8 mouse cellular contexts compared by ENCODE assay signal in genomic region chr7:47132180-47132930, GRCm38 (mm10). TPM values are rescaled to one million over a fixed set of nuclear protein-coding genes. Genes with fewer than 3 reads are reported as not detected.
DNase-seq lines count a peak whose midpoint lies in the region; ATAC-seq and TF ChIP-seq lines count a peak whose summit lies in the region.

No protein-coding gene starts in this region.

- H3K27ac ChIP-seq in kidney, adult 2 months (ENCODE audit: insufficient read depth, low read depth, low read length) = no peak overlapping the region
- H3K27ac ChIP-seq in forebrain, embryonic 14.5 days (ENCODE audit: low read depth, low read length) = peak overlapping the region; percentile 80
- H3K27ac ChIP-seq in kidney, embryonic 16.5 days (ENCODE audit: low read length) = no peak overlapping the region
- H3K27ac ChIP-seq in liver, embryonic 13.5 days = no peak overlapping the region

- H3K4me2 ChIP-seq in forebrain, embryonic 14.5 days (ENCODE audit: low read length) = peak overlapping the region; percentile 78
- peak overlapping the region; percentile 99 for H3K4me2 ChIP-seq in kidney, embryonic 16.5 days (replicated peaks; ENCODE audit: low read depth, low read length)
- H3K4me2 ChIP-seq in liver, embryonic 13.5 days = peak overlapping the region; percentile 66

- peak; percentile 89 for ATAC-seq in forebrain, embryonic 14.5 days
- peak; percentile 68 for ATAC-seq in kidney, embryonic 16.5 days (ENCODE audit: low FRiP score, low TSS enrichment)
- no peak for ATAC-seq in liver, embryonic 13.5 days (ENCODE audit: low read depth)
- ATAC-seq in inflammation-experienced regulatory T-cells, adult 6 months = no peak

- DNase-seq in kidney, adult 2 months = no peak
- DNase-seq in kidney, postnatal 25 days = no peak
- DNase-seq in cerebellum, adult 11-12 months = peak; percentile 41
- peak; percentile 82 for DNase-seq in forebrain, embryonic 14.5 days (ENCODE audit: low spot score)
- no peak for DNase-seq in liver, embryonic 13.5 days
- peak; percentile 23 for DNase-seq in retina, postnatal 7 days (ENCODE audit: low read depth, low spot score)

- H3K4me1 ChIP-seq in kidney, adult 2 months (ENCODE audit: control insufficient read depth, insufficient read depth, low read length) = 0 out of 2 replicates have a peak, but pooled peaks cover 7% of the 10 kb centered on the region
- no peaks in the 10 kb centered on the region for H3K4me1 ChIP-seq in forebrain, embryonic 14.5 days (ENCODE audit: control insufficient read depth, insufficient read depth, low read length)
- H3K4me1 ChIP-seq in kidney, embryonic 16.5 days (ENCODE audit: insufficient read depth, low read length) = peaks cover 12% of the 10 kb centered on the region; the same call in 1 of the 2 replicates
- peaks cover 7% of the 10 kb centered on the region for H3K4me1 ChIP-seq in liver, embryonic 13.5 days (replicated peaks)

- 2% methylated on average over 65 of the region's 65 CpGs for WGBS in kidney, adult 2 months
- WGBS in forebrain, embryonic 14.5 days = under 1% methylated on average over 64 of the region's 65 CpGs
- under 1% methylated on average over 65 of the region's 65 CpGs for WGBS in kidney, embryonic 16.5 days
- WGBS in liver, embryonic 13.5 days (ENCODE audit: insufficient replicate concordance) = under 1% methylated on average over 64 of the region's 65 CpGs

- H3K9me3 ChIP-seq in forebrain, embryonic 14.5 days (replicated peaks; ENCODE audit: control insufficient read depth, low read length) = no peaks in the 10 kb centered on the region
- H3K9me3 ChIP-seq in kidney, embryonic 16.5 days (ENCODE audit: low read length) = no peaks in the 10 kb centered on the region
- no peaks in the 10 kb centered on the region for H3K9me3 ChIP-seq in liver, embryonic 13.5 days (replicated peaks)

- H3K36me3 ChIP-seq in kidney, adult 2 months (ENCODE audit: control insufficient read depth, insufficient read depth, low read length) = no peaks in the 10 kb centered on the region
- no peaks in the 10 kb centered on the region for H3K36me3 ChIP-seq in forebrain, embryonic 14.5 days (ENCODE audit: control insufficient read depth, insufficient read depth, low read length)
- H3K36me3 ChIP-seq in kidney, embryonic 16.5 days (ENCODE audit: insufficient read depth, low read length) = no peaks in the 10 kb centered on the region
- H3K36me3 ChIP-seq in liver, embryonic 13.5 days = no peaks in the 10 kb centered on the region

- no peak for TF ChIP-seq POLR2A in kidney, adult 2 months (IDR thresholded peaks at IDR 0.05; ENCODE audit: low read depth, low read length)

- no peak for TF ChIP-seq CTCF in kidney, adult 2 months (conservative IDR thresholded peaks at IDR 0.05; ENCODE audit: insufficient read depth, insufficient read length, low read depth, low read length)

- peak overlapping the region; percentile 88 for H3K9ac ChIP-seq in forebrain, embryonic 14.5 days (ENCODE audit: low read length)
- peak overlapping the region; percentile 50; the same call in 1 of the 2 replicates for H3K9ac ChIP-seq in kidney, embryonic 16.5 days (replicated peaks; ENCODE audit: low read length)
- no peak overlapping the region for H3K9ac ChIP-seq in liver, embryonic 13.5 days

- no peaks in the 10 kb centered on the region for H3K27me3 ChIP-seq in kidney, adult 2 months (replicated peaks; ENCODE audit: control insufficient read depth, insufficient read depth, low read length)
- peaks cover 19% of the 10 kb centered on the region; the same call in 1 of the 2 replicates for H3K27me3 ChIP-seq in forebrain, embryonic 14.5 days (replicated peaks; ENCODE audit: control insufficient read depth, insufficient read depth, low read length)
- H3K27me3 ChIP-seq in kidney, embryonic 16.5 days (ENCODE audit: insufficient read depth, low read length) = peaks cover 53% of the 10 kb centered on the region
- peaks cover 66% of the 10 kb centered on the region for H3K27me3 ChIP-seq in liver, embryonic 13.5 days

- H3K4me3 ChIP-seq in kidney, adult 2 months (ENCODE audit: insufficient read depth, low read depth, low read length) = peak overlapping the region; percentile 0; the same call in 1 of the 2 replicates
- H3K4me3 ChIP-seq in forebrain, embryonic 14.5 days (ENCODE audit: low read depth, low read length) = peak overlapping the region; percentile 71
- peak overlapping the region; percentile 63 for H3K4me3 ChIP-seq in kidney, embryonic 16.5 days (ENCODE audit: low read length)
- peak overlapping the region; percentile 49 for H3K4me3 ChIP-seq in liver, embryonic 13.5 days (replicated peaks)

RNA-seq across cellular contexts. Expression of gene Ptpn5, which starts 1.1 kb away (rescaled TPM):
- 0.61 and 0.79 TPM in 2 replicates for polyA plus RNA-seq in kidney, adult 2 months (2012; rRNA removed)
- 53.4 and 65.6 TPM in 2 replicates for polyA plus RNA-seq in forebrain, embryonic 14.5 days (2014; fragmentation: Nextera tagmentation; extraction: Ambion mirVana)
- 0.89 and 0.90 TPM in 2 replicates for polyA plus RNA-seq in kidney, embryonic 16.5 days (2015; fragmentation: Nextera tagmentation; extraction: Ambion mirVana)
- 0.05 and 0.10 TPM in 2 replicates for polyA plus RNA-seq in liver, embryonic 13.5 days (2015; fragmentation: Nextera tagmentation; extraction: Ambion mirVana)
- 10 to 100 TPM in 2 of 3 experiments, 1 to 10 TPM in 1; 8.8 to 16.0 (median 11.1) TPM for polyA plus RNA-seq in inflammation-experienced regulatory T-cells, adult 6 months (2017; shearing (Covaris generic))

Comparison
In these comparisons a context has a peak if more than half of its experiments do, and no peak if none do; other contexts are left out.
1. DNase-seq: peak in cerebellum, adult 11-12 months (single experiment), forebrain, embryonic 14.5 days (single experiment) and retina, postnatal 7 days (single experiment); none in kidney, adult 2 months (single experiment), kidney, postnatal 25 days (0 of 2) and liver, embryonic 13.5 days (single experiment).
2. H3K4me3 ChIP-seq: peak in every context shown above with its lines; median percentile 71 in forebrain, embryonic 14.5 days; 63 in kidney, embryonic 16.5 days; 49 in liver, embryonic 13.5 days; 0 in kidney, adult 2 months.
3. ATAC-seq: peak in forebrain, embryonic 14.5 days (single experiment) and kidney, embryonic 16.5 days (single experiment); none in liver, embryonic 13.5 days (single experiment) and inflammation-experienced regulatory T-cells, adult 6 months (single experiment).
4. Peak in every context shown above with its lines, with median percentiles within 50 percentile points of each other: H3K4me2 ChIP-seq.